9 mouse cellular contexts compared by ENCODE assay signal in genomic region chr7:30859290-30859634, GRCm38 (mm10). TPM values are rescaled to one million over a fixed set of nuclear protein-coding genes. Genes with fewer than 3 reads are reported as not detected.
DNase-seq lines count a peak whose midpoint lies in the region; ATAC-seq lines count a peak whose summit lies in the region.
"Had no signal": no experiment of that assay in that cellular context is flagged by ENCODE, and none has a peak within 500 bp of the region (broad histone marks: within the 10 kb centered on the region; RNA-seq: fewer than 3 reads in every experiment).

No protein-coding gene starts in this region.

- H3K9me3 ChIP-seq in heart, embryonic 12.5 days (replicated peaks) = no peaks in the 10 kb centered on the region
- no peaks in the 10 kb centered on the region for H3K9me3 ChIP-seq in liver, embryonic 13.5 days (replicated peaks)
- H3K9me3 ChIP-seq in neural tube, embryonic 12.5 days = no peaks in the 10 kb centered on the region

- H3K9ac ChIP-seq in heart, embryonic 12.5 days = no peak overlapping the region
- H3K9ac ChIP-seq in liver, embryonic 13.5 days = no peak overlapping the region
- H3K9ac ChIP-seq in neural tube, embryonic 12.5 days = no peak overlapping the region

- no peak overlapping the region for H3K27ac ChIP-seq in heart, embryonic 12.5 days (ENCODE audit: poor library complexity, severe bottlenecking)
- H3K27ac ChIP-seq in liver, embryonic 13.5 days = no peak overlapping the region
- H3K27ac ChIP-seq in neural tube, embryonic 12.5 days = no peak overlapping the region

- no peaks in the 10 kb centered on the region for H3K36me3 ChIP-seq in heart, embryonic 12.5 days
- no peaks in the 10 kb centered on the region for H3K36me3 ChIP-seq in liver, embryonic 13.5 days
- no peaks in the 10 kb centered on the region for H3K36me3 ChIP-seq in neural tube, embryonic 12.5 days

- no peak overlapping the region for H3K4me3 ChIP-seq in heart, embryonic 12.5 days
- no peak overlapping the region for H3K4me3 ChIP-seq in liver, embryonic 13.5 days (replicated peaks)
- no peak overlapping the region for H3K4me3 ChIP-seq in neural tube, embryonic 12.5 days
- H3K4me3 ChIP-seq: erythroblast, embryonic 14.5 days had no signal

- no peak for ATAC-seq in heart, embryonic 12.5 days (ENCODE audit: insufficient number of reproducible peaks, low FRiP score)
- ATAC-seq in liver, embryonic 13.5 days (ENCODE audit: low read depth) = peak; percentile 43; the same call in 1 of the 2 replicates
- ATAC-seq in neural tube, embryonic 12.5 days (ENCODE audit: low FRiP score, low read depth) = 0 out of 2 replicates have a peak, but pooled peaks have one; percentile 35

- DNase-seq in 3T3-L1 (ENCODE audit: low read depth, low spot score) = peak; percentile 71
- peak; percentile 81 for DNase-seq in adipocyte (ENCODE audit: low spot score)
- DNase-seq in embryo, embryonic 10.5 days (ENCODE audit: low spot score) = peak; percentile 80
- peak; percentile 81 for DNase-seq in kidney, postnatal 14 days
- peak; percentile 32 for DNase-seq in liver, embryonic 13.5 days
- DNase-seq in telencephalon, adult 2 months (ENCODE audit: low read depth, low spot score) = peak; percentile 55

- peaks cover 21% of the 10 kb centered on the region for H3K4me1 ChIP-seq in heart, embryonic 12.5 days (replicated peaks)
- 0 out of 2 replicates have a peak, but pooled peaks cover 7% of the 10 kb centered on the region for H3K4me1 ChIP-seq in liver, embryonic 13.5 days (replicated peaks)
- H3K4me1 ChIP-seq in neural tube, embryonic 12.5 days = no peaks in the 10 kb centered on the region

- H3K27me3 ChIP-seq in heart, embryonic 12.5 days (replicated peaks) = peaks cover 52% of the 10 kb centered on the region
- no peaks in the 10 kb centered on the region for H3K27me3 ChIP-seq in liver, embryonic 13.5 days
- H3K27me3 ChIP-seq in neural tube, embryonic 12.5 days (replicated peaks) = no peaks in the 10 kb centered on the region; the same call in 1 of the 2 replicates

- H3K4me2 ChIP-seq in heart, embryonic 12.5 days = peak overlapping the region; percentile 60; the same call in 1 of the 2 replicates
- no peak overlapping the region for H3K4me2 ChIP-seq in liver, embryonic 13.5 days
- H3K4me2 ChIP-seq in neural tube, embryonic 12.5 days (replicated peaks) = peak overlapping the region; percentile 55; the same call in 1 of the 2 replicates

RNA-seq across cellular contexts. Expression of gene Ffar1, which starts 2.1 kb away (rescaled TPM):
- polyA plus RNA-seq in heart, embryonic 12.5 days (2016; fragmentation: Nextera tagmentation; extraction: Ambion mirVana) = not detected in 2 replicates
- not detected in 2 replicates for polyA plus RNA-seq in liver, embryonic 13.5 days (2015; fragmentation: Nextera tagmentation; extraction: Ambion mirVana)
- not detected in 2 replicates for polyA plus RNA-seq in neural tube, embryonic 12.5 days (2016; fragmentation: Nextera tagmentation; extraction: Ambion mirVana)
- polyA plus RNA-seq: erythroblast, embryonic 14.5 days had no signal

RNA-seq across cellular contexts. Expression of gene Ffar3, which starts 3.3 kb away (rescaled TPM):
- not detected in 2 replicates for polyA plus RNA-seq in heart, embryonic 12.5 days (2016; fragmentation: Nextera tagmentation; extraction: Ambion mirVana)
- not detected in 2 replicates for polyA plus RNA-seq in liver, embryonic 13.5 days (2015; fragmentation: Nextera tagmentation; extraction: Ambion mirVana)
- not detected in 2 replicates for polyA plus RNA-seq in neural tube, embryonic 12.5 days (2016; fragmentation: Nextera tagmentation; extraction: Ambion mirVana)
- polyA plus RNA-seq: erythroblast, embryonic 14.5 days had no signal

RNA-seq across cellular contexts. Expression of gene Cd22, which starts 20.9 kb away (rescaled TPM):
- not detected in 2 replicates for polyA plus RNA-seq in heart, embryonic 12.5 days (2016; fragmentation: Nextera tagmentation; extraction: Ambion mirVana)
- polyA plus RNA-seq in liver, embryonic 13.5 days (2015; fragmentation: Nextera tagmentation; extraction: Ambion mirVana) = 0.07 and 0.16 TPM in 2 replicates
- polyA plus RNA-seq in neural tube, embryonic 12.5 days (2016; fragmentation: Nextera tagmentation; extraction: Ambion mirVana) = 0.05 TPM in 1 of 2 replicates, not detected in the other
- polyA plus RNA-seq: erythroblast, embryonic 14.5 days had no signal

RNA-seq across cellular contexts. Expression of gene Ffar2, which starts 35.7 kb away (rescaled TPM):
- polyA plus RNA-seq in heart, embryonic 12.5 days (2016; fragmentation: Nextera tagmentation; extraction: Ambion mirVana) = not detected in 2 replicates
- 0.35 and 0.46 TPM in 2 replicates for polyA plus RNA-seq in liver, embryonic 13.5 days (2015; fragmentation: Nextera tagmentation; extraction: Ambion mirVana)
- polyA plus RNA-seq in neural tube, embryonic 12.5 days (2016; fragmentation: Nextera tagmentation; extraction: Ambion mirVana) = 0.08 TPM in 1 of 2 replicates, not detected in the other
- polyA plus RNA-seq: erythroblast, embryonic 14.5 days had no signal

RNA-seq across cellular contexts. Expression of gene Mag, which starts 55.4 kb away (rescaled TPM):
- polyA plus RNA-seq in heart, embryonic 12.5 days (2016; fragmentation: Nextera tagmentation; extraction: Ambion mirVana) = 0.18 TPM in 1 of 2 replicates, not detected in the other
- 0.16 and 0.20 TPM in 2 replicates for polyA plus RNA-seq in liver, embryonic 13.5 days (2015; fragmentation: Nextera tagmentation; extraction: Ambion mirVana)
- polyA plus RNA-seq in neural tube, embryonic 12.5 days (2016; fragmentation: Nextera tagmentation; extraction: Ambion mirVana) = 0.79 and 1.2 TPM in 2 replicates
- polyA plus RNA-seq: erythroblast, embryonic 14.5 days had no signal
